Mouse (Mus musculus) cerebellum, adult 11 months (tissue): ENCODE results near the gene 4930415L06Rik.

Experiments
- DNase-seq: peaks from one replicate; pipeline ENCODE4 v3.0.0; 2022

4930415L06Rik gene

GRCm38 (mm10) chrX:89932752-89933151 is at the start of gene 4930415L06Rik:
Gene 4930415L06Rik (minus strand): TSS chrX:89932852.
- DNase-seq, result no peak

- DNase-seq, result no peak
Observed at GRCm38 (mm10) chrX:89978621-89979020, 46.0 kb upstream of the 4930415L06Rik start.

GRCm38 (mm10) chrX:89904871-89905270 is 27.8 kb downstream of the 4930415L06Rik start:
- DNase-seq, result no peak
